Mouse (Mus musculus) midbrain, postnatal 0 days (tissue): ENCODE data around the gene Fam89b. TPM values are rescaled to one million over a fixed set of nuclear protein-coding genes. Genes with fewer than 3 reads are reported as not detected.

Experiments
- ATAC-seq: fragments of 200-750 bp; cut with Nextera tagmentation; 2 replicates; pipeline ENCODE4 v1.8.0; 2017; ENCODE audit warnings: moderate number of reproducible peaks, mild to moderate bottlenecking, moderate TSS enrichment, moderate library complexity; ENCODE audit not compliant: low FRiP score
- DNase-seq: peaks from one replicate; pipeline ENCODE4 v3.0.0-alpha.2; 2015; ENCODE audit warnings: low spot score
- H3K27ac ChIP-seq: fragments of 300-500 bp; sonication (generic); 2 replicates; pipeline ENCODE4 v1.5.1; 2014; ENCODE audit warnings: low read depth, mild to moderate bottlenecking, low read length, mixed read lengths
- H3K27me3 ChIP-seq: fragments of 300-500 bp; sonication (generic); 2 replicates; pipeline ENCODE4 v1.6.1; 2014; ENCODE audit warnings: low read length, control low read depth, mixed read lengths; ENCODE audit not compliant: insufficient read depth
- H3K36me3 ChIP-seq: fragments of 300-500 bp; sonication (generic); 2 replicates; pipeline ENCODE4 v1.6.1; 2014; ENCODE audit warnings: low read length, control low read depth, mixed read lengths; ENCODE audit not compliant: insufficient read depth
- H3K4me1 ChIP-seq: fragments of 300-500 bp; sonication (generic); 2 replicates; pipeline ENCODE4 v1.6.1; 2014; ENCODE audit warnings: mild to moderate bottlenecking, control low read depth, antibody characterized with exemption, low read length, mixed read lengths; ENCODE audit not compliant: insufficient read depth
- H3K4me2 ChIP-seq: fragments of 300-500 bp; sonication (generic); 2 replicates; pipeline ENCODE4 v1.6.1; 2014; ENCODE audit warnings: low read depth, mild to moderate bottlenecking, low read length, mixed read lengths; ENCODE audit not compliant: poor library complexity, severe bottlenecking
- H3K4me3 ChIP-seq: fragments of 300-500 bp; sonication (generic); 2 replicates; pipeline ENCODE4 v1.5.1; 2014; ENCODE audit warnings: low read depth, mild to moderate bottlenecking, low read length, moderate library complexity
- H3K9ac ChIP-seq: fragments of 300-500 bp; sonication (generic); replicated peaks from 2 replicates; pipeline ENCODE4 v1.6.1; 2014; ENCODE audit warnings: mild to moderate bottlenecking, low read length, moderate library complexity, mixed read lengths; ENCODE audit not compliant: poor library complexity, severe bottlenecking
- H3K9me3 ChIP-seq: fragments of 300-500 bp; sonication (generic); 2 replicates; pipeline ENCODE4 v1.6.1; 2016; ENCODE audit warnings: low read length, control low read depth
- CTCF ChIP-seq: IDR thresholded peaks from 2 replicates; pipeline ENCODE4 v1.5.1; 2016; ENCODE audit warnings: antibody characterized with exemption, mild to moderate bottlenecking
- WGBS: fragments of 180-500 bp; shearing (Covaris S2); extraction: QIAGEN DNeasy Blood & Tissue Kit; methylation state at CpG from one replicate; pipeline ENCODE4 v1.1.7; 2014; 5-methylcytosine and 5-hydroxymethylcytosine counted together
- polyA plus RNA-seq: library from polyadenylated mRNA; unstranded; fragments of >200 nt; fragmentation: Nextera tagmentation; extraction: Ambion mirVana; gene quantifications from 2 replicates; pipeline ENCODE4 v1.2.1, GENCODE M21; 2015
- total RNA-seq: library from RNA; depleted of rRNA; stranded (reverse); fragments of >200 nt; gene quantifications from 2 replicates; pipeline ENCODE4 v1.2.3, GENCODE M21; 2014

Gene Fam89b
- total and polyA plus RNA-seq, 2 experiments from 2014 or later: 126 to 178 TPM

DNA sequence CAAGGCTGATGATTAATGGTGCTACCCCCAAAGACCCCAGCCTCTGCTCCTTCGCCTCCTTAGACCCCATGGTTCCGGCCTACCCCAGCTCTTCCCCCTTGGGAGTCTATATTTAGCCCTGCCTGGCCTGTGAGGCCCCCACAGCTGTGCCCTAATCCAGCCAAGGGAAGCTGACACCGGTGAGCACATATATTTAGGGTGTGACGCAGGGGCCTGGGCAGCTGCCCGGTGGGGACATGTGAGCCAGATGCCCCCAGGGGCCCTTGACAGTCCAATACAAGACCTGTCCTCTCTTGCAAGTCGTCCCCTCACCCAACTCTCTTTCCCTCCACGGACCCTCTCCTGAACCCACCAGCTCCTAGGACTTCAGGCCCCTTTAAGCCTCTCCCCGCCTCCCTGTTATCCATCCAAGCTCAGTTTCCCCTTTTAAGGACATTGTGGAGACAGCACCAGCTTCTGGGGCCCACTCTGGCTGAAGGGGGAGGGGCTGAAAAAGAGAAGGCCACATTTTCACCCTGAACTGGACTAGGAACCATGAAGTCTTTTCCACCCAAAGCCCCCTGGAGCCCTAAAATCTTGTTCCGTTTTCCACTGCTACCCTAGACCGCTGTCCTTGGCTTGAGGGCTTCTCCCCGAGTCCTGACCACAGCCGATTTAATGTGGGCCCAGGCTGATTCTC lies 4.3 kb downstream of the Fam89b start:
- DNase-seq (no peak), ATAC-seq (no peak)
- Histone ChIP-seq H3K27ac (no peak overlapping the region; the same call in 1 of the 2 replicates), H3K4me3 (peak overlapping the region; percentile 24; the same call in 1 of the 2 replicates), H3K9ac (peak overlapping the region; percentile 36), H3K36me3 (peaks cover 31% of the 10 kb centered on the region), H3K4me2 (peak overlapping the region; percentile 60), H3K9me3 (no peaks in the 10 kb centered on the region), H3K4me1 (peaks cover 23% of the 10 kb centered on the region; the same call in 1 of the 2 replicates), H3K27me3 (no peaks in the 10 kb centered on the region)
- no peak for TF ChIP-seq CTCF
- WGBS: 80% methylated on average over 12 of the region's 12 CpGs

DNA sequence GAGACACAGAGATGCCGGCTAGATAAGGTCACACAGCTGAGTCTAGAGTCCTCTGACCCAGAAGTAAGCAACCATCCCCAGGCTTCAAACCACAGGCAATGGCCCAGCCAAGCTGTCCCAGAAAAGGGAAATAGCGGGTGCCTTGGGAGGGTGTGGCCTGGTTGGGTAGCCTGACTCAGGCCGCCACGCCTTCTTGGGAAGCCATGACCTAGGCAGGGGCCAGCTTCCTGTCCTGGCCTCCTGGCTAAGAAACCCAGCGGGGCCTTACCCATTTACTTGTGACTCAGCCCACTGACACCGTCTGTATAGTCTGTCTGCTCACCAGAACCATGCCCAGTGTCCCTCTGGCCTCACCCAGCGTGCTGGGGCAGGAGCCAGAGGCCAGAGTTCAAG lies 4.9 kb downstream of the Fam89b start:
- peaks cover 19% of the 10 kb centered on the region; the same call in 1 of the 2 replicates for H3K4me1 ChIP-seq
- H3K36me3 ChIP-seq: peaks cover 37% of the 10 kb centered on the region
- WGBS: 71% methylated on average over 7 of the region's 7 CpGs
- ATAC-seq: no peak
- no peak for DNase-seq
- no peak overlapping the region for H3K27ac ChIP-seq
- H3K9me3 ChIP-seq: no peaks in the 10 kb centered on the region
- peak overlapping the region; percentile 36; the same call in 1 of the 2 replicates for H3K9ac ChIP-seq
- H3K27me3 ChIP-seq: no peaks in the 10 kb centered on the region
- H3K4me2 ChIP-seq: no peak overlapping the region; the same call in 1 of the 2 replicates
- TF ChIP-seq CTCF: no peak
- H3K4me3 ChIP-seq: no peak overlapping the region

DNA sequence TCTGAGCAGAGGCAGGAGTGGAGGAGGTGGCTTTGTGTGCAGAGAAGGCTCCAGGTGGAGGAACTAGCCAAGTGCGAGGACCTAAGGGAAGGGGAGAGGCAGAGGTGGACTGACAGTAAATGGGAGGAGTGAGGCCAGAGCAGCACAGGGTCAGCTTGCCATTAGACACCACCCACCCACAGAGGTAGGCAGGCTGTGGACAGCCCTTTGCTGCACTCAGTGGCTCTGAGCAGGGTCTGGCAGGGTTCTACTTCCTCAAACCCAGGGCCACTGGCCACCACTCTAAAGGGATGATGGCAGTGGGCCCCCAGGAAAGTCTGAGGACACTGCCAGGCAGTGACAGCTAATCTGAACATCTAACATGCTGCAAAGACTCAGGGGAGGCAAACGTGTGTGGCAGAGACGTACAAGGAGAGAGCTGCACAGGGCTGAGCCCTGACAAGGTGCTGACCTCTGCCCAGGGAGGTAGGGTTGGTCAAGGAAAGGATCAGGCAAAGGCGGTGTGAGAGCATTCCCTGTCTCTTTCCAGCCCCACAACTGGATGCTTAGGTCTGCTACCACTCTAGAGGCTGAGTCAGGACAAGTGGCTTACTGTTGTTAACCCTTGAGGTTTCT lies 5.4 kb downstream of the Fam89b start:
- WGBS: 70% methylated on average over 4 of the region's 4 CpGs
- no peak for TF ChIP-seq CTCF
- H3K27ac ChIP-seq: no peak overlapping the region
- H3K27me3 ChIP-seq: no peaks in the 10 kb centered on the region
- H3K36me3 ChIP-seq: peaks cover 42% of the 10 kb centered on the region
- no peak for DNase-seq
- H3K4me1 ChIP-seq: peaks cover 19% of the 10 kb centered on the region; the same call in 1 of the 2 replicates
- no peak for ATAC-seq
- no peak overlapping the region for H3K4me3 ChIP-seq
- no peak overlapping the region for H3K4me2 ChIP-seq
- H3K9ac ChIP-seq: no peak overlapping the region
- no peaks in the 10 kb centered on the region for H3K9me3 ChIP-seq

DNA sequence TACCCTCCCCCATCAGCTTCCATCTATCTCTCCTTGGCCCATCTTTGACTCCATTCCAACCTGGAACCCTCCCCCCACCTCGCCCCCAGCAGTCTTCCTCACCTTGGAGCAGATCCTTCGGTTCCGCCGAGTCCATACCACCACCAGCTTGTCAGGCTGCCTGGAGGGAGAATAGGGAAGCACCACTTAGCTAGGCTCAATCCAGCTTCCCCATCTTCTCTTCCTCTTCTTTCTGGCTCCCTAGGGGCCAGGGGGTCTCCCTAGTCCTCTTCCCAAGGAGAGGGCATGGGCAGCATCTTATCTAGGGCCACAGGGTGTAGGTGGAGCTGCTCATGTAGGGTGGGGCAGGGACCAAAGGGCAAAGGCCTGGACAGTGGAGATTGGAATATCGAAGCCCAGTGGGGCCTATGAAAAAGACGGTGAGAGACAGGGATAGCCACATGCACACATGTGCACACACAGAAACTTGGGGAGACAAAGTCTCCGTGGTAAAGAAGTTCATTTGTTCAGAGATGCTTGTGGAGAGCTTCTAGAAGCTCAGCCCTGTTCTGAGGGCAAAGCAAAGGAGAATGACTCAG lies 6.5 kb downstream of the Fam89b start:
- Histone ChIP-seq H3K9ac (no peak overlapping the region), H3K36me3 (peaks cover 46% of the 10 kb centered on the region), H3K27me3 (no peaks in the 10 kb centered on the region), H3K4me3 (no peak overlapping the region), H3K9me3 (no peaks in the 10 kb centered on the region), H3K4me2 (no peak overlapping the region), H3K27ac (no peak overlapping the region), H3K4me1 (peaks cover 19% of the 10 kb centered on the region; the same call in 1 of the 2 replicates)
- no peak for TF ChIP-seq CTCF
- WGBS: 91% methylated on average over 7 of the region's 7 CpGs
- ATAC-seq (no peak), DNase-seq (no peak)

DNA sequence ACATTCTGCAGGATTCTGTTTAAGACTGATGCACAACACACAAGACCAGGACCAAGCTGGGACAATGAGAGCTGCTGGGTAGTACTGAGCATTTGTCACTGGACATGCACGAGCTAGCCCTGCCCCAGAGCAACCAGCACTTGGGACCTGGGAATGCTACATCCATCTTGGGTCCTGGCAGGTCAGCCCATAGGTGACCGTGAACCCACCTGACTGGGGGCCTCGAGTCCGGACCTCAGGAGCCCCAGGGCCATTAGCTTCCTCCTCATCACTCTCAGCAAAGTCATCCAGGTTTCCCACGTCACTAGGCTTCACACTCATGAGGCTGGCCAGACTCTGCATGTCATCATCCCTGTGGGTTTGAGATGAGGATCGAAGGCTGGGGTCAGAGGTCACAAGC lies 8.2 kb downstream of the Fam89b start:
- Histone ChIP-seq H3K4me3 (no peak overlapping the region), H3K4me1 (peaks cover 15% of the 10 kb centered on the region; the same call in 1 of the 2 replicates), H3K4me2 (no peak overlapping the region), H3K36me3 (peaks cover 46% of the 10 kb centered on the region), H3K27me3 (no peaks in the 10 kb centered on the region), H3K27ac (no peak overlapping the region), H3K9ac (no peak overlapping the region), H3K9me3 (no peaks in the 10 kb centered on the region)
- ATAC-seq: no peak
- no peak for TF ChIP-seq CTCF
- WGBS: 89% methylated on average over 6 of the region's 6 CpGs
- no peak for DNase-seq

DNA sequence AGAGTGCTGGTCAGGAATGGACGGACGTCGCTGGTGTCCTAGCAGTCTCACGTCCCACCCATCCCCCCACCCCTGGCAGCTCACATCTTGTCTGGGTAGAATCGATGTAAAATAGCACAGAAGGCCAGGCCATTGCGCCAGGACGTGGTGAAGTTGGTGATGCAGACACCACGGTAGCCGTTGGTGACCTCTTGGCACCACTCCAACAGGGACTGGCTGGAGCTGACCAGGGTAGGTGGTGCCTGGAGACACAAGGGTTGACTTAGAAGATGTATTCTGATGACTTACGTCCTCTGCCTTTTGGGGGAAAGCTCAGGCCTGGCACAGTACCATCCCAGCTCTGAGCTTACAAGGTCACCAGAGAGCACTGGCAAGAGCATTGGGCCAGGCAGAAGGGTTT lies 12.5 kb downstream of the Fam89b start:
- Histone ChIP-seq H3K9ac (no peak overlapping the region; the same call in 1 of the 2 replicates), H3K27me3 (no peaks in the 10 kb centered on the region), H3K36me3 (peaks cover 37% of the 10 kb centered on the region), H3K4me1 (peaks cover 13% of the 10 kb centered on the region; the same call in 1 of the 2 replicates), H3K27ac (peak overlapping the region; percentile 65), H3K4me3 (peak overlapping the region; percentile 43), H3K4me2 (peak overlapping the region; percentile 74), H3K9me3 (no peaks in the 10 kb centered on the region)
- WGBS: 42% methylated on average over 10 of the region's 10 CpGs
- peak; percentile 22 for DNase-seq
- TF ChIP-seq CTCF: no peak
- ATAC-seq: no peak
